Comparison of ENCODE assay signal across 14 mouse cellular contexts in the genomic region with DNA sequence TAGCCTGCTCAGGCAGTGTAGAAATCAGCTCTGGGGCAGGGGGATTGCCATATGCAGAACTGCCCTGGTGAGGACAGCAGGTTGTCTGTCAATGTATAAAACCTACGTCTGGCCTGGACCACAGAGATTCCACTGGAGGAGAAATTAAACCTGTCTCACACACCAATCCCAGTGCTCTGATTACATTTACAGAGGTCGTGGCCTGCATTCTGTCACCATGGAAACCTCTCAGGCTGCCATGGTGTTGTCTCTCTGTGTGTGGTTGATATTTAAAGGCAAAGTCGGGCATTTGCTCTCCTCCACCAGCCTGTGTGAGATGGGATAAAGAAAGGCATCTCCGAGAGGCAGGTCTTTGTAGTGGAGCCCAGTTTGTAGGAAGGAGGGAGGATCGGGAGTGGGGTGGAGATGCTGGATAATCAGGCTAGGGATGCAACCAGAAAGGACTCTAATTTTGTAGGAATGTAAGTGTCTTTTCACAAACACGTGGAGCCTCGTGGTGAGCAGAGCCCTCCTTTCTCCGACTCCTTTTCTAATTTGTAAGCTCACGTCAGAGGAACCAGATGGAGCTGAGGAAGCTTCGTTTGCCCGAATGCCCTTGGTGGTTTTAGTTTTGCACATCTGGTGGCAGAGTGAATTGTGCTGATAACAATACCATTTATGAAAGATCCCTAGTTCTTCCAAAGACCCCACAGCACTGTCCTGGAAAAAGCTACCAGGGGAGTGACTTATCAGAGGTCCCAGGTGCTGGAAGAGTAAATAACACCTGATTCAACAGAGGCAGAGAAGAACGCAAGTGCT. TPM values are rescaled to one million over a fixed set of nuclear protein-coding genes. Genes with fewer than 3 reads are reported as not detected.
A peak's percentile ranks its signal among the peaks of the same experiment; 100 is the strongest.
DNase-seq lines count a peak whose midpoint lies in the region; ATAC-seq and TF ChIP-seq lines count a peak whose summit lies in the region.
"Had no signal": no experiment of that assay in that cellular context is flagged by ENCODE, and none has a peak within 500 bp of the region (broad histone marks: within the 10 kb centered on the region; RNA-seq: fewer than 3 reads in every experiment).

No protein-coding gene starts in this region.

- H3K9ac ChIP-seq in hindbrain, embryonic 13.5 days = no peak overlapping the region
- no peak overlapping the region for H3K9ac ChIP-seq in liver, embryonic 11.5 days (ENCODE audit: low read depth, low read length)
- H3K9ac ChIP-seq: heart, embryonic 12.5 days; liver, embryonic 14.5 days had no signal

- H3K4me1 ChIP-seq in G1E (ENCODE audit: insufficient read depth, low read depth, low read length) = peaks cover 68% of the 10 kb centered on the region
- H3K4me1 ChIP-seq in hindbrain, embryonic 13.5 days (replicated peaks) = peaks cover 41% of the 10 kb centered on the region
- peaks cover 9% of the 10 kb centered on the region; the same call in 1 of the 2 replicates for H3K4me1 ChIP-seq in liver, embryonic 11.5 days (replicated peaks; ENCODE audit: control insufficient read depth, insufficient read depth, low read length)

- intact Hi-C loops in gastrocnemius, postnatal 14 days (cut with DNase I; ENCODE audit: low total_unique reads) = no loop called here

- peak overlapping the region; percentile 6; the same call in 1 of the 2 replicates for H3K4me2 ChIP-seq in hindbrain, embryonic 13.5 days
- no peak overlapping the region for H3K4me2 ChIP-seq in liver, embryonic 11.5 days
- H3K4me2 ChIP-seq: heart, embryonic 12.5 days had no signal

- no peak overlapping the region for H3K4me3 ChIP-seq in G1E (ENCODE audit: low read depth, low read length)
- H3K4me3 ChIP-seq in hindbrain, embryonic 13.5 days = no peak overlapping the region
- no peak overlapping the region for H3K4me3 ChIP-seq in liver, embryonic 11.5 days (ENCODE audit: low read depth, low read length)
- H3K4me3 ChIP-seq: heart, embryonic 12.5 days had no signal

- no peaks in the 10 kb centered on the region for H3K9me3 ChIP-seq in G1E (replicated peaks)
- no peaks in the 10 kb centered on the region for H3K9me3 ChIP-seq in hindbrain, embryonic 13.5 days
- no peaks in the 10 kb centered on the region for H3K9me3 ChIP-seq in liver, embryonic 11.5 days (ENCODE audit: control insufficient read depth, low read length)
- H3K9me3 ChIP-seq: heart, embryonic 12.5 days had no signal

- H3K36me3 ChIP-seq in G1E (replicated peaks) = no peaks in the 10 kb centered on the region
- H3K36me3 ChIP-seq in hindbrain, embryonic 13.5 days = no peaks in the 10 kb centered on the region
- H3K36me3 ChIP-seq in liver, embryonic 11.5 days (ENCODE audit: control insufficient read depth, insufficient read depth, low read length) = no peaks in the 10 kb centered on the region
- H3K36me3 ChIP-seq: heart, embryonic 12.5 days had no signal

- peak; percentile 43; the same call in 1 of the 2 replicates for ATAC-seq in G1E (ENCODE audit: extremely low read depth, insufficient number of reproducible peaks, low FRiP score, poor library complexity, severe bottlenecking)
- peak; percentile 85 for ATAC-seq in hindbrain, embryonic 13.5 days (ENCODE audit: low FRiP score)
- ATAC-seq in liver, embryonic 11.5 days (replicated peaks; ENCODE audit: low FRiP score) = no peak

- peak overlapping the region; percentile 87 for H3K27ac ChIP-seq in hindbrain, embryonic 13.5 days
- no peak overlapping the region for H3K27ac ChIP-seq in liver, embryonic 11.5 days (ENCODE audit: low read depth, low read length)
- H3K27ac ChIP-seq: liver, embryonic 14.5 days had no signal

- WGBS in hindbrain, embryonic 13.5 days = 15% methylated on average over 12 of the region's 12 CpGs
- WGBS in liver, embryonic 11.5 days = 29% methylated on average over 12 of the region's 12 CpGs

- TF ChIP-seq CTCF in G1E (IDR thresholded peaks at IDR 0.05; ENCODE audit: low read depth, low read length) = no peak

- peak; percentile 26 for DNase-seq in G1E (ENCODE audit: low spot score)
- DNase-seq in embryo, embryonic 9.5 days (ENCODE audit: extremely low spot score) = peak; percentile 44
- peak; percentile 50 for DNase-seq in naive thymus-derived CD4-positive, alpha-beta T cell, adult 2 months (ENCODE audit: low read depth)
- DNase-seq in liver, embryonic 11.5 days (ENCODE audit: low spot score) = no peak
- no peak for DNase-seq in gastrocnemius, postnatal 14 days
- DNase-seq in urinary bladder, postnatal 14 days (ENCODE audit: low spot score) = no peak
- no peak for DNase-seq in adrenal gland, postnatal 36 days
- DNase-seq: adrenal gland, postnatal 10 days; cerebellum, postnatal 14 days; kidney, adult 8-10 months; thymus, adult 18-20 months had no signal

- H3K27me3 ChIP-seq in G1E (ENCODE audit: insufficient read depth, low read length) = peaks cover 4% of the 10 kb centered on the region; the same call in 1 of the 2 replicates
- H3K27me3 ChIP-seq in hindbrain, embryonic 13.5 days = no peaks in the 10 kb centered on the region
- peaks cover 51% of the 10 kb centered on the region for H3K27me3 ChIP-seq in liver, embryonic 11.5 days (replicated peaks; ENCODE audit: control insufficient read depth, insufficient read depth, low read length)

RNA-seq across cellular contexts. Expression of a gene that starts 7.7 kb away (rescaled TPM):
- total RNA-seq in G1E (2014; fragmentation: Nextera tagmentation) = not detected in 2 replicates
- 0.17 and 0.55 TPM in 2 replicates for total RNA-seq in G1E (2017)
- polyA plus RNA-seq in G1E (2012) = not detected in 2 replicates
- polyA plus RNA-seq in hindbrain, embryonic 13.5 days (2015; fragmentation: Nextera tagmentation; extraction: Ambion mirVana) = 6.3 and 6.9 TPM in 2 replicates
- polyA plus RNA-seq in liver, embryonic 11.5 days (2014; fragmentation: Nextera tagmentation; extraction: Ambion mirVana) = 0.45 and 0.58 TPM in 2 replicates
- under 1 TPM in 1 of 2 experiments, not detected in 1; 0.20 TPM for total RNA-seq in gastrocnemius, postnatal 14 days (2021)
- 1 to 10 TPM; 7.5 to 8.2 TPM for total RNA-seq in adrenal gland, postnatal 36 days (2021)

Comparison
In these comparisons a context has a peak if more than half of its experiments do, and no peak if none do; other contexts are left out.
1. DNase-seq: peak in G1E (single experiment), embryo, embryonic 9.5 days (single experiment) and naive thymus-derived CD4-positive, alpha-beta T cell, adult 2 months (single experiment); none in liver, embryonic 11.5 days (single experiment), gastrocnemius, postnatal 14 days (single experiment), urinary bladder, postnatal 14 days (single experiment) and adrenal gland, postnatal 36 days (0 of 2).
2. RNA of a gene that starts 7.7 kb away (total RNA-seq): 7.5 to 8.2 TPM in adrenal gland, postnatal 36 days; 0.17 to 0.55 TPM in G1E and 0.20 TPM in gastrocnemius, postnatal 14 days; every median in the first group is over 4 times any median in the second.